Mouse (Mus musculus): Measurements from ENCODE around the gene C1qtnf1. TPM values are rescaled to one million over a fixed set of nuclear protein-coding genes. Genes with fewer than 3 reads are reported as not detected.
A peak's percentile ranks its signal among the peaks of the same experiment; 100 is the strongest.

The C1qtnf1 gene
- total RNA-seq, 4 experiments from 2014 or later, result 3.1 to 6.0 (median 3.6) TPM

- no peak for DNase-seq (ENCODE audit: low spot score in 2 of 2)
These were observed 17.5 kb upstream of the C1qtnf1 start for GRCm38 (mm10) chr11:118410479-118410878.

- DNase-seq (ENCODE audit: low spot score in 2 of 2), result no peak
These were observed 16.7 kb upstream of the C1qtnf1 start for GRCm38 (mm10) chr11:118411271-118411670.

GRCm38 (mm10) chr11:118412601-118413000 is 15.4 kb upstream of the C1qtnf1 start:
- no peak for DNase-seq (ENCODE audit: low spot score in 2 of 2)

- DNase-seq (ENCODE audit: low spot score in 2 of 2), result no peak
These were observed 14.9 kb upstream of the C1qtnf1 start for GRCm38 (mm10) chr11:118413055-118413454.

- DNase-seq (ENCODE audit: low spot score in 2 of 2), result no peak
These were observed 13.7 kb upstream of the C1qtnf1 start for GRCm38 (mm10) chr11:118414270-118414669.

GRCm38 (mm10) chr11:118415630-118416029 is 12.4 kb upstream of the C1qtnf1 start:
- DNase-seq (ENCODE audit: low spot score in 2 of 2), result no peak

GRCm38 (mm10) chr11:118416046-118416445 is 12.0 kb upstream of the C1qtnf1 start:
- no peak for DNase-seq (ENCODE audit: low spot score in 2 of 2)

GRCm38 (mm10) chr11:118417496-118417895 is 10.5 kb upstream of the C1qtnf1 start:
- no peak for DNase-seq (ENCODE audit: low spot score in 2 of 2)

- DNase-seq (ENCODE audit: low spot score in 2 of 2), result no peak
These were observed 9.6 kb upstream of the C1qtnf1 start for GRCm38 (mm10) chr11:118418442-118418833.

- peak; percentile 98 to 99 for DNase-seq (ENCODE audit: low spot score in 2 of 2)
These were observed 9.0 kb upstream of the C1qtnf1 start, which contains the start of gene Cant1 for GRCm38 (mm10) chr11:118418834-118419504. Cant1 (minus strand) TSS chr11:118419086.

- DNase-seq (ENCODE audit: low spot score in 2 of 2), result no peak
These were observed 7.7 kb upstream of the C1qtnf1 start for GRCm38 (mm10) chr11:118420261-118420660.

GRCm38 (mm10) chr11:118423266-118423971 is 4.6 kb upstream of the C1qtnf1 start:
- DNase-seq (ENCODE audit: low spot score in 2 of 2), result peak; percentile 73 to 80

- DNase-seq (ENCODE audit: low spot score in 2 of 2), result no peak
These were observed 3.2 kb upstream of the C1qtnf1 start for GRCm38 (mm10) chr11:118424621-118425335.

- no peak for DNase-seq (ENCODE audit: low spot score in 2 of 2)
These were observed 1.2 kb upstream of the C1qtnf1 start for GRCm38 (mm10) chr11:118426765-118427164.

GRCm38 (mm10) chr11:118427266-118427779 is 680 bp upstream of the C1qtnf1 start:
- no peak for DNase-seq (ENCODE audit: low spot score in 2 of 2)

- no peak for DNase-seq (ENCODE audit: low spot score in 2 of 2)
These were observed 461 bp downstream of the C1qtnf1 start for GRCm38 (mm10) chr11:118428460-118428868.

- no peak for DNase-seq (ENCODE audit: low spot score in 2 of 2)
These were observed 1.1 kb downstream of the C1qtnf1 start for GRCm38 (mm10) chr11:118428944-118429709.

- no peak for DNase-seq (ENCODE audit: low spot score in 2 of 2)
These were observed 2.4 kb downstream of the C1qtnf1 start for GRCm38 (mm10) chr11:118430291-118430885.

GRCm38 (mm10) chr11:118431100-118431948 is 3.3 kb downstream of the C1qtnf1 start:
- no peak for DNase-seq (ENCODE audit: low spot score in 2 of 2)

GRCm38 (mm10) chr11:118433398-118433868 is 5.4 kb downstream of the C1qtnf1 start:
- DNase-seq (ENCODE audit: low spot score in 2 of 2), result no peak
